Mouse (Mus musculus) intestine, embryonic 14.5 days (tissue): Measurements from ENCODE around the gene Ttc21a. TPM values are rescaled to one million over a fixed set of nuclear protein-coding genes. Genes with fewer than 3 reads are reported as not detected.
"Not testable (repeated sequence)": the region's sequence is repeated elsewhere in the genome, so short reads cannot be mapped to it uniquely, and the experiment has no call there.

Experiments used
- ATAC-seq: fragments of 200-750 bp; cut with Nextera tagmentation; replicated peaks from 2 replicates; pipeline ENCODE4 v1.8.0; 2017; ENCODE audit warnings: low read depth, moderate number of reproducible peaks, moderate TSS enrichment, moderate library complexity; ENCODE audit not compliant: low FRiP score, low TSS enrichment
- DNase-seq: peaks from one replicate; pipeline ENCODE4 v3.0.0-alpha.2; 2018; ENCODE audit warnings: low spot score
- H3K27ac ChIP-seq: fragments of 300-500 bp; sonication (generic); 2 replicates; pipeline ENCODE4 v1.5.1; 2014; ENCODE audit warnings: low read depth, mild to moderate bottlenecking, control low read depth
- H3K27me3 ChIP-seq: fragments of 300-500 bp; sonication (generic); replicated peaks from 2 replicates; pipeline ENCODE4 v1.6.1; 2014; ENCODE audit warnings: low read length, control low read depth; ENCODE audit not compliant: control insufficient read depth, insufficient read depth
- H3K36me3 ChIP-seq: fragments of 300-500 bp; sonication (generic); 2 replicates; pipeline ENCODE4 v1.6.1; 2014; ENCODE audit warnings: low read length, control low read depth; ENCODE audit not compliant: control insufficient read depth, insufficient read depth
- H3K4me1 ChIP-seq: fragments of 300-500 bp; sonication (generic); replicated peaks from 2 replicates; pipeline ENCODE4 v1.6.1; 2014; ENCODE audit warnings: low read length, control low read depth, mixed read lengths; ENCODE audit not compliant: control insufficient read depth, insufficient read depth
- H3K4me2 ChIP-seq: fragments of 300-500 bp; sonication (generic); 2 replicates; pipeline ENCODE4 v1.6.1; 2014; ENCODE audit warnings: low read length
- H3K4me3 ChIP-seq: fragments of 300-500 bp; sonication (generic); 2 replicates; pipeline ENCODE4 v1.5.1; 2014; ENCODE audit warnings: low read depth, low read length, control low read depth, mixed read lengths
- H3K9ac ChIP-seq: fragments of 300-500 bp; sonication (generic); 2 replicates; pipeline ENCODE4 v1.6.1; 2014; ENCODE audit warnings: mild to moderate bottlenecking, low read length
- H3K9me3 ChIP-seq: fragments of 300-500 bp; sonication (generic); 2 replicates; pipeline ENCODE4 v1.6.1; 2016; ENCODE audit warnings: low read length, control low read depth; ENCODE audit not compliant: control insufficient read depth
- WGBS: fragments of 180-500 bp; shearing (Covaris S2); extraction: QIAGEN DNeasy Blood & Tissue Kit; methylation state at CpG from one replicate; pipeline ENCODE4 v1.1.7; 2014; 5-methylcytosine and 5-hydroxymethylcytosine counted together
- polyA plus RNA-seq: library from polyadenylated mRNA; unstranded; fragments of >200 nt; fragmentation: Nextera tagmentation; extraction: Ambion mirVana; gene quantifications from 2 replicates; pipeline ENCODE4 v1.2.1, GENCODE M21; 2014

Gene Ttc21a
- polyA plus RNA-seq, 1 experiment from 2014 or later: 0.07 TPM

DNA sequence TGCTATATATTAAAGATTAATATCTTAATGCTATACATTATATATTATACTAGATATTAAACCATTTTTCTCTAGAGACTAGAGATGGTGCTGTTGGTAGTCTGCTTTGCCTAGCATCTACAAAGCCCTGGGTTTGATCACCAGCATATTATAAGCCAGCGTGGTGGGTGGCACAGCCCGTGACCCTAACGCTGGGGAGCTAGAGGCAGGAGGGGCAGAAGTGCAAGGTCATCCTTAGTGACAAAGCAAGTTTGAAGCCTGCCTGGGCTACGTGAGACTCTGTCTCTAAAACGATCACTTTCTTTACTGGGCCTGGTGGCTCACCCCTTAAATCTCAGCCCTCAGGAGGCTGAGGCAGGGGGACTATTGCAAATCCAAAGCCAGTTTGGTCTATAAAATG is 65.5 kb downstream of the Ttc21a start:
- ATAC-seq (no peak), DNase-seq (no peak)
- H3K27ac ChIP-seq: no peak overlapping the region
- peaks cover 8% of the 10 kb centered on the region for H3K4me1 ChIP-seq
- no peak overlapping the region for H3K4me3 ChIP-seq
- no peaks in the 10 kb centered on the region for H3K36me3 ChIP-seq
- H3K27me3 ChIP-seq: no peaks in the 10 kb centered on the region
- WGBS: 76% methylated on average over 5 of the region's 5 CpGs
- no peaks in the 10 kb centered on the region for H3K9me3 ChIP-seq
- no peak overlapping the region for H3K9ac ChIP-seq
- H3K4me2 ChIP-seq: no peak overlapping the region

DNA sequence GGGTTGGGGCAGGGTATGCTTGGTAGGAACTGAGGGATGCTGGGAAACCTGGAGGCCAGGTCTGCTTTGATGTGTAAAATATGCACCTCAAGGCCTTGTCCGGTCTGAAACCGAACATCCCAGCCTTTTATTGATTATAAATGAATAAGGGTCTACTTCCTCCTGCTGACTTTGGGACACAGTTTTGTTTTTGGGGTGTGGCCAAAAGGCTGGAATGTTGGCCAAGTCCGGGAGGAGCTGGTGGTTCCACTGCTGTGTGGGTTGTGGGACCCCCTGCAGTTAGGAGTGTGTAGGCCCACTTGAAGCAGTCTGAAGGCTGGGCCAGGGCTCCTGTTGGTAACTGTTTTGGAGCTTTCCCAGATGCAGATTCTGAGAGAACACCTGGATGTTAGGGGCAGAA is 68.5 kb downstream of the Ttc21a start:
- ATAC-seq (no peak), DNase-seq (no peak)
- H3K4me2 ChIP-seq: no peak overlapping the region
- H3K4me1 ChIP-seq: peaks cover 17% of the 10 kb centered on the region
- no peak overlapping the region for H3K9ac ChIP-seq
- 52% methylated on average over 3 of the region's 3 CpGs for WGBS
- H3K4me3 ChIP-seq: no peak overlapping the region
- no peaks in the 10 kb centered on the region for H3K36me3 ChIP-seq
- no peaks in the 10 kb centered on the region for H3K9me3 ChIP-seq
- no peak overlapping the region for H3K27ac ChIP-seq
- H3K27me3 ChIP-seq: no peaks in the 10 kb centered on the region

DNA sequence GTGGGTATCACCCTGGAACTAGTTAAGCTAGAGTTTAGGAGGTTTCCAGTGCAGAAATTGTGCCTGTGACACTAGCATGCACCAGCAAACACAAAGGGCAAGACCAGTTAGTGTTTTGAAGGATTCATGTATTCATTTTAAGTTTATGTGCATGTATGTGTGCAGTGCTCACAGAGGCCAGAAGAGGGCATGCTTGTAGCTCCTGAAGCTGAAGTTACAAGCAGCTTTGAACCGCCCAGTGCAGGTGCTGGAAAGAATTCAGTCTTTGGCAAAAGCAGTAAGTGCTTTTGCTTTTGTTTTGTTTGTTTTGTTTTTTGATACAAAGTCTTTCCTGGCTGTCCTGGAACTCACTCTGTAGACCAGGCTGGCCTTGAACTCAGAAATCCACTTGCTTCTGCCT is 70.4 kb downstream of the Ttc21a start:
- DNase-seq (no peak), ATAC-seq (no peak)
- 97% methylated on average over 1 of the region's 1 CpGs for WGBS
- Histone ChIP-seq H3K36me3 (no peaks in the 10 kb centered on the region), H3K9me3 (no peaks in the 10 kb centered on the region), H3K4me3 (no peak overlapping the region), H3K4me2 (no peak overlapping the region), H3K4me1 (peaks cover 13% of the 10 kb centered on the region), H3K27ac (no peak overlapping the region), H3K27me3 (no peaks in the 10 kb centered on the region), H3K9ac (no peak overlapping the region)

DNA sequence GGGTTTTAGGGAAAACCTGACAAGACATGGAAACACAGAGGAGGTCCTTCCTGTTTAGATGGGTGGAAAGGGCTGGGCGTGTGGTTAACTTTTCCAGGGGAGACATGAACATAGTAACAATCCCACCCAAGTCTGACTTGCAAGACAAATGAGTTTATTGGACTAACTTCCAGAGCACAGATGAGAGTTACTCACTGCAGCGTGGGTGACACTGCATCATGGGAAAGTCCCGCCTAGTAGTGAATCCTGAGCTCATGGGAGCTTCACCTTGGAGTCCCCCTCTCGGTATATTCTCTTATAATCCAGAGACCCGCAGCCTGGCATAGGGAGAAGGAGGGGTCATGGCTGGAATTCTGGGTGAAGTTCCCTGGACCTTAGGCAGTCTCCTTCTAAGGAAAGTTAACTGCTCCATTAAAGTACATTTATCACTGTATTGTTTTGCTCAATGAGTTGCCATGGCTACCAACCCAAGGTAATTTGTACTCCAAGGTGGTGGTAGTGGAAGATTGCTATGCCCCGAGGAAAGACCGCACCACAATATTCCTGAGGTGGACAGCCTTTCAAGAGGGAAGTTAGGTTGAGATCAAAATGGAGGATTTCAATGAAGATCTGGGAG is 71.9 kb downstream of the Ttc21a start:
- Histone ChIP-seq H3K4me1 (peaks cover 13% of the 10 kb centered on the region), H3K9me3 (no peaks in the 10 kb centered on the region), H3K27me3 (no peaks in the 10 kb centered on the region), H3K9ac (no peak overlapping the region), H3K36me3 (no peaks in the 10 kb centered on the region), H3K27ac (no peak overlapping the region), H3K4me2 (no peak overlapping the region), H3K4me3 (no peak overlapping the region)
- no peak for DNase-seq
- WGBS: 51% methylated on average over 7 of the region's 7 CpGs
- no peak for ATAC-seq

DNA sequence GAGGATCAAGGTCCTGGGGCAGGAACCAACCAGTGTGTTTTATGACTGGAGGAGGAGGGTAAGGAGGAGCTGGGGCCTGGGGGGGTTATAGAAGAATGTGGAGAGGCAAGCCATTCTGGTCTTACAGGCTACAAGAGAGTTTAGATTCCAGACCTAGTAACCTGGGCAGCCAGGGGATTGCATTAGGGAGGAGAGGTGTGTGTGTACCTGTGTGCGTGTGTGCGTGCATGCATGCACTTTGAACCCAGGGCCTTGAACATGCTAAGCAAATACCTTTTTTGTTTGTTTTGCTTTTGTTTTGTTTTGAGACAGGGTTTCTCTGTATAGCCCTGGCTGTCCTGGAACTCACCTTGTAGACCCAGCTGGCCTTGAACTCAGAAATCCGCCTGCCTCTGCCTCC is 72.5 kb downstream of the Ttc21a start:
- no peaks in the 10 kb centered on the region for H3K27me3 ChIP-seq
- WGBS: 93% methylated on average over 3 of the region's 3 CpGs
- no peak overlapping the region for H3K27ac ChIP-seq

DNA sequence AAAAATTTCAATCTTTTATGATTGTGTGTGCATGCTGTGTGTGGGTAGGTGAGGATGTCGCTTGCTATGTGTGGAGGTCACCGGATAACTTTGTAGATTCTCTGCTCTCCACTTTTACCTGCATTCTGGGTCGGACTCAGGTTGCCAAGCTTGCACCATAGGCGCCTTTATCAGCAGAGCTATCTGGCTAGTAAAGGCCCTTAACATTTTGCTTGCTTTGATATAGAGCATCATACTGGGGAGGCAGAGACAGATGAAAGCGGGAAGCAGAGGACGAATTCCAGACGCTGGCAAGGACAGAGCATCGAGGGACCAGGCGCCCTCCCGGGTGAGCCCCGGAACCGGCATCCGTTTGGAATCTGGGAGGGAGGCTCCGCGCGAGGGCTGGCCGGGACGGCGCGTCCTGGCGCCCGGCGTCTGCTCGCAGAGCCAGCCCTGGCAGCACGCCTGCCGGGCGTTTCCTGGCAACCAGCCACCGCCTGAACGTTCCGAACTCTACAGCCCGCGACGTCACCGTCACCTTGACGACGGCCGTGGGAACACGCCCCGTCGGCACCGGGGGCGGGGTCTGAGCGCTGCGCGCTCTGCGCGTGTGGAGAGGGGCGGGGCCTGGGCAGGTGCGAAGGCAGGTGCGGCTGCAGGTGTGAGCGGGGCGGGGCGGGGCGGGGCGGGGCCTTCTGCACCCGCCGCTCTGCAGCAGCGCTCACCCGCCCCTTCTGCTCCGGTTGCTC is 73.5 kb downstream of the Ttc21a start:
- Histone ChIP-seq H3K27me3 (no peaks in the 10 kb centered on the region), H3K36me3 (no peaks in the 10 kb centered on the region), H3K4me1 (peaks cover 13% of the 10 kb centered on the region), H3K27ac (peak overlapping the region; percentile 76), H3K9me3 (no peaks in the 10 kb centered on the region), H3K9ac (peak overlapping the region; percentile 36; the same call in 1 of the 2 replicates), H3K4me2 (peak overlapping the region; percentile 77), H3K4me3 (peak overlapping the region; percentile 32)
- WGBS: 1% methylated on average over 60 of the region's 60 CpGs
- DNase-seq (peak; percentile 97), ATAC-seq (peak; percentile 92)

More for the DNA sequence above, 72.5 kb downstream of the Ttc21a start:
- no peak overlapping the region for H3K4me2 ChIP-seq
- H3K9ac ChIP-seq: no peak overlapping the region
- no peaks in the 10 kb centered on the region for H3K36me3 ChIP-seq
- no peak for DNase-seq
- no peak for ATAC-seq
- H3K4me1 ChIP-seq: peaks cover 13% of the 10 kb centered on the region
- no peak overlapping the region for H3K4me3 ChIP-seq
- H3K9me3 ChIP-seq: no peaks in the 10 kb centered on the region

DNA sequence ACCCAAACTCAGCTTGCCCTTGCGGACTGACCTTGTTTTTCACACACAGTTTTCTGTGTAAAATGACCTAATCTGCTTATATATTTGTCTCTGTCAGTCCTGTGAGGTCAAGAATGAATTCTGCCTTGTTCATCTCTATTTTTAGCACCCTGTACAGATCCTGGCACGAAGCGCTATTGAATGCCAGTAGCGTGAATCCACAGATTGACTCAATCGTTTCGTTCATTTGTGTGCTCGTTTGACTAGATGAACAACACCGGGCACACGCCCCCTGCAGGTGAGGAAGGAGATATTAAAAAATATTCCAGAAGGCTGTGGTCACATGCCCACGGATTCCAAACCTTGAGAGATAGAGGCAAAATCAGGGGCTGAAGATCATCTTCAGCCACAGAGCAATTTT is 74.1 kb downstream of the Ttc21a start:
- peak overlapping the region; percentile 32 for H3K4me3 ChIP-seq

DNA sequence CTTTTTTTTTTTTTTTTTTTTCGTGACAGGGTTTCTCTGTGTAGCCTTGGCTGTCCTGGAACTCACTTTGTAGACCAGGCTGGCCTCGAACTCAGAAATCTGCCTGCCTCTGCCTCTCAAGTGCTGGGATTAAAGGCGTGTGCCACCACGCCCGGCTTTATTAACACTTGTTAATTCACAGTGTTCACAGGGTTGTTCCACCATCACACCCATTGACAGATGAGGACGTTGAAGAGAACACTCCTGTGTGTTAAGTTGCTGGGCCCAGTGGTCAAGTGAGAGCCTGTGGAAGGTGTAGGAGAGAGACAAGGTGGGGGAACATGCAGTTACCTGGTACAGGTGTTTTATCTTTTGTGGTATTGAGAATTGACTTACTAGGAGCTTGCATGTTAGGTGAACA is 74.8 kb downstream of the Ttc21a start:
- not testable (repeated sequence) for H3K27ac ChIP-seq, ATAC-seq, H3K9me3 ChIP-seq, DNase-seq, H3K9ac ChIP-seq, H3K4me2 ChIP-seq, H3K27me3 ChIP-seq, H3K36me3 ChIP-seq, H3K4me3 ChIP-seq
- WGBS: 84% methylated on average over 6 of the region's 6 CpGs
- peaks cover 13% of the 10 kb centered on the region for H3K4me1 ChIP-seq

More for the DNA sequence above, 74.1 kb downstream of the Ttc21a start:
- DNase-seq: no peak
- Histone ChIP-seq H3K27me3 (no peaks in the 10 kb centered on the region), H3K9ac (0 out of 2 replicates have a peak overlapping the region, but pooled peaks have one; percentile 13), H3K4me2 (peak overlapping the region; percentile 77), H3K36me3 (no peaks in the 10 kb centered on the region), H3K4me1 (peaks cover 13% of the 10 kb centered on the region), H3K9me3 (no peaks in the 10 kb centered on the region), H3K27ac (peak overlapping the region; percentile 76)
- under 1% methylated on average over 10 of the region's 10 CpGs for WGBS
- ATAC-seq: peak; percentile 40

DNA sequence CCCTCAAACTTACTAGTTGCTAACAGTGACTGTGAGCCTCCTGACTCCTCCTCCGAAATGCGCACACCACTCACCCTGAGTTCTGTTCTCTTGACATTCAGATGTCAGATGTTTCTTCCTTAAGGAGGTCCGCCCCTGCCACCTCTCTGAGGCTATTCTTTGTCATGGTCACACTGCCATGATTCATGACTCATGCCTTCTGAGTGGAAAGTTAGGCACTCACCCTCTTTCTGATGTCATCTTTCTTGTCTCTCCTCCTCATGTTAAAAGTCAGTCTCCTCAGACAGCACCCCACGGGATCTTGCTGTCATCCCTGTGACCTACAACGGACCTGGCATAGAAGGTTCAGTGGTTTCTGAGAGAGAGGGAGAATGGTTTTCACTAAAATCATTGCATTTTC is 75.4 kb downstream of the Ttc21a start:
- H3K27ac ChIP-seq: no peak overlapping the region
- no peak overlapping the region for H3K9ac ChIP-seq
- ATAC-seq (no peak), DNase-seq (no peak)
- H3K27me3 ChIP-seq: no peaks in the 10 kb centered on the region
- 79% methylated on average over 5 of the region's 5 CpGs for WGBS
- no peaks in the 10 kb centered on the region for H3K9me3 ChIP-seq
- H3K36me3 ChIP-seq: no peaks in the 10 kb centered on the region
- H3K4me1 ChIP-seq: peaks cover 13% of the 10 kb centered on the region
- no peak overlapping the region for H3K4me2 ChIP-seq
- no peak overlapping the region for H3K4me3 ChIP-seq
